Mouse (Mus musculus) kidney, postnatal 36 days (tissue): ENCODE data around the gene Gm20594.
A peak's percentile ranks its signal among the peaks of the same experiment; 100 is the strongest.

Experiments
- DNase-seq, 2 experiments: peaks; one replicate each; pipeline ENCODE4 v3.0.0; 2021 to 2022; ENCODE audit warnings: mixed read lengths in 2 of 2

The Gm20594 gene

DNA sequence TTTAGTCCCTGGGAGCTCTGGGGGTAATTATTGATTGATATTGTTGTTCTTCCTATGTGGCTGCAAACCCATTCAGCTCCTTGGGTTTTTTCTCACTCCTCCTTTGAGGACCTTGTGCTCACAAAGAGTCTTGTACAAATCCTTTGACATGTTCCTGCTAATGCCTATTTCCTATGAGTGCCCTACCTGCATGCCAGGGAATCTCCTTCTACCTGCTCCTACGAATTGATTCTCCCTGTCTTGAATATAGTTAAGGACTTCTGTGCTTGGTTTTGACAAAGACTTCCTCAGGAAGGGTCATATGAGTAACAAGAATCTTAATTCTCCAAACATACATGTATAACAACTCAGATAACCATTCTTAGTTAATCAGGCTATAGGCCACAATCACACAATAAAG, at the start of gene Gm20594:
Gene Gm20594, plus strand, starts transcription at position 301 of the 400 bp plus-strand sequence.
- no peak for DNase-seq

DNA sequence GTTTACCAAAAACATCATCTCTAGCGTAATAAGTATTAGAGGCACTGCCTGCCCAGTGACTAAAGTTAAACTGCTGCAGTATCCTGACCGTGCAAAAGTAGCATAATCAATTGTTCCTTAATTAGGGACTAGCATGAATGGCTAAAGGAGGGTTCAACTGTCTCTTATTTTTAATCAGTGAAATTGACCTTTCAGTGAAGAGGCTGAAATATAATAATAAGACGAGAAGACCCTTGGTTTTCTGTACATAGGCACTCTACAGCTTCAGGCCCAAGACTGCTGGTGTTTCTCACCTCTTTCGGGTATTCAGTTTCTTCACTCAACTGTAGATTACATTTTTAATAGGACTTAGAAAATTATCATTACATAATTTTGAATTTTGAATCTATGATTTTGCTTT, 398 bp downstream of the Gm20594 start:
- DNase-seq, result peak in 1 of 2 experiments; percentile 1

DNA sequence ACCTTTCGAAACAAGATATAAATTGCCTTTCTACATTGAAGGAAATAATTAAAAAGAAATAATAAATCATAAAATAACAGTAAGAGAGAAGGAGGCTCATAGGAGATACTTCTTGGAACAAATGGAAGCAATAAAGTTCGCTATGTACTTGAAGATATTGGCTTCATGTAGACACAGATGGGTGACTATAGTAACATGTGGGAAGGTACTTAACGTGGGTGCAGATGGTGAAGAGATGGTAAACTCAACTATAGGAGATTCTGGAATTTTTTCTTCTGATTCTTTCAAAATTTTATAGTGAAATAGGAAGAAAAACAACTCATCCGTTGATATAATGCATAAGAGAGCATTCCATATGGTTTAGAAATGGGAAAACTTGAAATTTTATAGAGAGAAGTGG, 16.1 kb downstream of the Gm20594 start:
- DNase-seq, result no peak

DNA sequence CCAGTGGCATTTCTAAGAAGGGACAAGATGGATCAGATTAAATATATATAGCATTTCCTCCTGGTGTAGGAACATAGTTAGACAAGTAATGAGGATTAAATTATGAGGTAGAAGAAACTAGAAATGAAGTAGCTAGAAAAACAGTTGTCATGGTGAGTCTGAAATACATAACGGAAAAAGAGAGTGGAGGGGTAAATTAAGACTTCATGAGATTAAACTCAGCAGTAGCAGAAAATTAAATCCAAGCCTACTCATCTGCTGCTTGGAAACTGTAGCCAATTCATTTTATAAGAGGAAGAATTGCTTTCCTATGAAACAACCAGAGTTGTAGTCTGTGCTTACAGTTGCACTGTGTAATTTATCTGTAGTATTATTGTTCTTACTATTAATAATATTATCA, 29.1 kb downstream of the Gm20594 start:
- no peak for DNase-seq
